Mouse (Mus musculus): ENCODE measurements around the gene Pfkp. TPM values are rescaled to one million over a fixed set of nuclear protein-coding genes. Genes with fewer than 3 reads are reported as not detected.

The Pfkp gene
- polyA plus RNA-seq, 1 experiment from 2014 or later: 277 TPM

DNA sequence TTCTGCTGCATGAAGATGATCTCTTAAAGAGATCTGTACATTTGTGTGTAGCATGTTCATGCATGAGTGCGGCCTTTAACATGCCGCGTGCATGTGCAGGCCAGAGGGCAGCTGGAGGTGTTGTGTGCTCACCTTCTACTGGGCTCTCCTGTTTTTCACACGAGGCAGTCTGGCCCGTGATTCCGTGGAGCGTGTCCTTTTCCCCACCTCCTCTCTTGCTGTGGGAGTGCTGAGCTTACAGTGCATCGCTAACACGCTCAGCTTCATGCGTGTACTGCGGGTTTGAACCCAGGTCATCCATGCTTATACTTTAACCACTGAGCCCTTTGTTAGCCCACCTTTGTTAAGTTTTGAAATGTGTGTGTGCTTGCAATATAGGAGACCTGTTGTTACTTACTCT, 92.9 kb downstream of the Pfkp start:
- 98% methylated on average over 11 of the region's 11 CpGs for WGBS
- peaks cover 35% of the 10 kb centered on the region for H3K36me3 ChIP-seq (ENCODE audit: control insufficient read depth, insufficient read depth)
- no peak overlapping the region for H3K9ac ChIP-seq (replicated peaks; ENCODE audit: low read depth, low read length)
- ATAC-seq: no peak
- no peak overlapping the region for H3K4me3 ChIP-seq (replicated peaks; ENCODE audit: low read length)
- no peak overlapping the region for H3K27ac ChIP-seq (ENCODE audit: low read length)
- no peaks in the 10 kb centered on the region for H3K4me1 ChIP-seq (replicated peaks; ENCODE audit: control insufficient read depth, insufficient read depth, low read length)
- no peaks in the 10 kb centered on the region for H3K9me3 ChIP-seq (ENCODE audit: control insufficient read depth, low read length)
- no peak overlapping the region for H3K4me2 ChIP-seq (ENCODE audit: low read length)
- H3K27me3 ChIP-seq (replicated peaks; ENCODE audit: control insufficient read depth, insufficient read depth, low read length): no peaks in the 10 kb centered on the region

DNA sequence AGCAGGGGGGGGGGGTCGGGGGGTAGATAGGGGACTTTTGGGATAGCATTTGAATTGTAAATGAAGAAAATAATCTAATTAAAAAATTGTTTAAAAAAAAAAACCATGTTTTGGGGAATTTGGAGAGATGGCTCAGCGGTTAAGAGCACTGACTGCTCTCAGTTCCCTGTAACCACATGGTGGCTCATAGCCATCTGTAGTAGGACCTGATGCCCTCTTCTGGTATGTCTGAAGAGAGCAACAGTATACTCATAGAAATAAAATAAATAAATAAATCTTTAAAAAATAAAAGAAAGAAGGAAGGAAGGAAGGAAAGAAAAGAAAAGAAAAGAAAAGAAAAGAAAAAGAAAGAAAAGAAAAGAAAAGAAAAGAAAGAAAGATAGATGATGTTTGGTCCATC, 94.9 kb downstream of the Pfkp start:
- H3K4me1 ChIP-seq (replicated peaks; ENCODE audit: control insufficient read depth, insufficient read depth, low read length): peaks cover 7% of the 10 kb centered on the region
- peaks cover 25% of the 10 kb centered on the region for H3K36me3 ChIP-seq (ENCODE audit: control insufficient read depth, insufficient read depth)
- WGBS: 80% methylated on average over 2 of the region's 2 CpGs
- no peak overlapping the region for H3K4me3 ChIP-seq (replicated peaks; ENCODE audit: low read length)
- no peaks in the 10 kb centered on the region for H3K9me3 ChIP-seq (ENCODE audit: control insufficient read depth, low read length)
- H3K27me3 ChIP-seq (replicated peaks; ENCODE audit: control insufficient read depth, insufficient read depth, low read length): no peaks in the 10 kb centered on the region
- no peak overlapping the region for H3K27ac ChIP-seq (ENCODE audit: low read length)
- H3K9ac ChIP-seq (replicated peaks; ENCODE audit: low read depth, low read length): no peak overlapping the region
- no peak for ATAC-seq
- H3K4me2 ChIP-seq (ENCODE audit: low read length): no peak overlapping the region

DNA sequence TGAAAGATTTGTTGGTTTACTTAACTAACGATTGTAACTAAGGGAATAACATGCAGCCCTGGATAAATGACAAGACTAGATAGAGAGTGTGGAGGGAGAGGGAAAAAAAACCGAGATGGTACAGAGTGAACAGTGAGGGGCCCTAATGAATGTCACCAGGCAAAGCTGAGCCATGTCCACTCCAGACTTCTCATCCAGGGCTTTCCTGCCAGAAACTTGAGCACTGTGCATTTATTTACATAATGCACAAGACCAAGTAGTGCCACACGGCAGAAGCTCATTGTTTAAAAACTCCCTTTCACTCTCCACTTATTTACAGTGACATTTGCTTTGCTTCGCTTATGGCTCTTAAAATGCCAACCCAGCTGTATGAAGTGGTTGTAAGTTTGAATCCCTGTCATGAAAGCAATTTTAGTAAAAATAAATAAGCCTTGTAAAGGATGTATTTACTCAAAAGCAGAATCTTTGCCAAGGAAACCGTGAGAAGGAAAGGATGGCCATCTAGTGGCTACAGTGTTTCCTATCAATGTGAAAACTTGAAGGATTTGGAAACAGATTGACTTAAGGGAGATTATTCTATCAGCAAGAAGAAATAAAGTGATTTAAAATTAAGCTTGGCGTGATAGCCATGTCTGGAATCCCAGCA, 113.2 kb downstream of the Pfkp start:
- no peaks in the 10 kb centered on the region for H3K36me3 ChIP-seq (ENCODE audit: control insufficient read depth, insufficient read depth)
- no peak overlapping the region for H3K27ac ChIP-seq (ENCODE audit: low read length)
- no peaks in the 10 kb centered on the region for H3K27me3 ChIP-seq (replicated peaks; ENCODE audit: control insufficient read depth, insufficient read depth, low read length)
- ATAC-seq: peak; percentile 81
- H3K9me3 ChIP-seq (ENCODE audit: control insufficient read depth, low read length): no peaks in the 10 kb centered on the region
- H3K4me3 ChIP-seq (replicated peaks; ENCODE audit: low read length): no peak overlapping the region
- WGBS: 30% methylated on average over 6 of the region's 6 CpGs
- H3K4me2 ChIP-seq (ENCODE audit: low read length): peak overlapping the region; percentile 39
- H3K9ac ChIP-seq (replicated peaks; ENCODE audit: low read depth, low read length): no peak overlapping the region
- peaks cover 3% of the 10 kb centered on the region; the same call in 1 of the 2 replicates for H3K4me1 ChIP-seq (replicated peaks; ENCODE audit: control insufficient read depth, insufficient read depth, low read length)

DNA sequence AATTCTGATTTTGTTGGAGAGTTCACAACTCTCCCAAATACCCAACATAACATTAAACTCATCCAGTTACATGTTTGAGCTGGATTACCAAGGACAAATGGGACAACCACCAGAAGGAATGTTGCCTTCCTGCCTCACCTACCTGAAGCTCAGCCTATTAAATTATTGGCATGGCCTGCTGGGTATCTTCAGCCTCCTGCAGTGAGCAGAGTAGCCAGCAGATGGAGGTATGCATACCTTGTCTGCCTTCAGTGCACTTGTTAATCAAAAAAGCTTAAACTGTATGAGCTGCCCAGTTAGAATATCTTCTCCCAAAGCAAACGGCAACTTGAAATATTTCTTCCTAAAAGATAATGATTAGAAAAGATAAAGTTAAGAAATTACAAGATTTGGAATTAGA, 115.9 kb downstream of the Pfkp start:
- no peak overlapping the region for H3K27ac ChIP-seq (ENCODE audit: low read length)
- H3K4me2 ChIP-seq (ENCODE audit: low read length): no peak overlapping the region
- no peak overlapping the region for H3K9ac ChIP-seq (replicated peaks; ENCODE audit: low read depth, low read length)
- 94% methylated on average over 1 of the region's 1 CpGs for WGBS
- H3K27me3 ChIP-seq (replicated peaks; ENCODE audit: control insufficient read depth, insufficient read depth, low read length): no peaks in the 10 kb centered on the region
- peaks cover 3% of the 10 kb centered on the region; the same call in 1 of the 2 replicates for H3K4me1 ChIP-seq (replicated peaks; ENCODE audit: control insufficient read depth, insufficient read depth, low read length)
- no peak overlapping the region for H3K4me3 ChIP-seq (replicated peaks; ENCODE audit: low read length)
- H3K36me3 ChIP-seq (ENCODE audit: control insufficient read depth, insufficient read depth): no peaks in the 10 kb centered on the region
- no peak for ATAC-seq
- no peaks in the 10 kb centered on the region for H3K9me3 ChIP-seq (ENCODE audit: control insufficient read depth, low read length)

Other genes starting within 250 kb of the Pfkp start
- 49.8 and 50.9 TPM in 2 replicates for gene Pitrm1, start 100.6 kb downstream of the Pfkp start, polyA plus RNA-seq (2015; fragmentation: Nextera tagmentation; extraction: Ambion mirVana)